Mouse (Mus musculus): ENCODE measurements around the gene Gpr82. TPM values are rescaled to one million over a fixed set of nuclear protein-coding genes. Genes with fewer than 3 reads are reported as not detected.

Gene Gpr82
- total and polyA plus RNA-seq, 2 experiments from 2014 or later: 0.36 TPM; not detected in 1

- Histone ChIP-seq H3K9me3 (ENCODE audit: low read length) (no peaks in the 10 kb centered on the region), H3K27ac (no peak overlapping the region), H3K4me1 (ENCODE audit: insufficient read depth, low read length) (no peaks in the 10 kb centered on the region), H3K9ac (replicated peaks; ENCODE audit: low read length) (no peak overlapping the region), H3K4me2 (ENCODE audit: low read depth, low read length) (no peak overlapping the region), H3K36me3 (ENCODE audit: insufficient read depth, low read length) (no peaks in the 10 kb centered on the region), H3K27me3 (ENCODE audit: insufficient read depth, low read length) (no peaks in the 10 kb centered on the region), H3K4me3 (ENCODE audit: low read length) (no peak overlapping the region)
- no peak for TF ChIP-seq CTCF (IDR thresholded peaks at IDR 0.05; ENCODE audit: low read depth)
- DNase-seq (ENCODE audit: low spot score) (no peak), ATAC-seq (no peak)
- WGBS: 96% methylated on average over 1 of the region's 1 CpGs
These were observed 25.4 kb downstream of the Gpr82 start for GRCm38 (mm10) chrX:13686589-13686988.

- Histone ChIP-seq H3K9ac (replicated peaks; ENCODE audit: low read length) (no peak overlapping the region), H3K4me3 (ENCODE audit: low read length) (no peak overlapping the region), H3K4me1 (ENCODE audit: insufficient read depth, low read length) (no peaks in the 10 kb centered on the region), H3K9me3 (ENCODE audit: low read length) (no peaks in the 10 kb centered on the region), H3K36me3 (ENCODE audit: insufficient read depth, low read length) (no peaks in the 10 kb centered on the region), H3K27ac (no peak overlapping the region), H3K27me3 (ENCODE audit: insufficient read depth, low read length) (no peaks in the 10 kb centered on the region), H3K4me2 (ENCODE audit: low read depth, low read length) (no peak overlapping the region)
- DNase-seq (ENCODE audit: low spot score) (no peak), ATAC-seq (no peak)
- WGBS: 49% methylated on average over 2 of the region's 2 CpGs
- no peak for TF ChIP-seq CTCF (IDR thresholded peaks at IDR 0.05; ENCODE audit: low read depth)
These were observed 27.2 kb downstream of the Gpr82 start for GRCm38 (mm10) chrX:13688356-13688755.

GRCm38 (mm10) chrX:13691865-13692264, 30.7 kb downstream of the Gpr82 start:
- TF ChIP-seq CTCF (IDR thresholded peaks at IDR 0.05; ENCODE audit: low read depth): 0 out of 2 replicates have a peak, but pooled peaks have one; percentile 7
- H3K4me3 ChIP-seq (ENCODE audit: low read length): no peak overlapping the region
- DNase-seq (ENCODE audit: low spot score) (no peak), ATAC-seq (no peak)
- no peaks in the 10 kb centered on the region for H3K9me3 ChIP-seq (ENCODE audit: low read length)
- WGBS: 78% methylated on average over 4 of the region's 4 CpGs
- H3K27ac ChIP-seq: no peak overlapping the region
- no peaks in the 10 kb centered on the region for H3K27me3 ChIP-seq (ENCODE audit: insufficient read depth, low read length)
- no peak overlapping the region for H3K9ac ChIP-seq (replicated peaks; ENCODE audit: low read length)
- no peaks in the 10 kb centered on the region for H3K4me1 ChIP-seq (ENCODE audit: insufficient read depth, low read length)
- H3K4me2 ChIP-seq (ENCODE audit: low read depth, low read length): no peak overlapping the region
- H3K36me3 ChIP-seq (ENCODE audit: insufficient read depth, low read length): no peaks in the 10 kb centered on the region

GRCm38 (mm10) chrX:13700681-13701080, 39.5 kb downstream of the Gpr82 start:
- no peak overlapping the region for H3K9ac ChIP-seq (replicated peaks; ENCODE audit: low read length)
- ATAC-seq (no peak), DNase-seq (ENCODE audit: low spot score) (no peak)
- no peaks in the 10 kb centered on the region for H3K27me3 ChIP-seq (ENCODE audit: insufficient read depth, low read length)
- no peak overlapping the region for H3K4me3 ChIP-seq (ENCODE audit: low read length)
- H3K4me2 ChIP-seq (ENCODE audit: low read depth, low read length): no peak overlapping the region
- no peak for TF ChIP-seq CTCF (IDR thresholded peaks at IDR 0.05; ENCODE audit: low read depth)
- H3K4me1 ChIP-seq (ENCODE audit: insufficient read depth, low read length): no peaks in the 10 kb centered on the region
- H3K36me3 ChIP-seq (ENCODE audit: insufficient read depth, low read length): no peaks in the 10 kb centered on the region
- H3K9me3 ChIP-seq (ENCODE audit: low read length): no peaks in the 10 kb centered on the region
- 94% methylated on average over 3 of the region's 3 CpGs for WGBS
- no peak overlapping the region for H3K27ac ChIP-seq

DNA sequence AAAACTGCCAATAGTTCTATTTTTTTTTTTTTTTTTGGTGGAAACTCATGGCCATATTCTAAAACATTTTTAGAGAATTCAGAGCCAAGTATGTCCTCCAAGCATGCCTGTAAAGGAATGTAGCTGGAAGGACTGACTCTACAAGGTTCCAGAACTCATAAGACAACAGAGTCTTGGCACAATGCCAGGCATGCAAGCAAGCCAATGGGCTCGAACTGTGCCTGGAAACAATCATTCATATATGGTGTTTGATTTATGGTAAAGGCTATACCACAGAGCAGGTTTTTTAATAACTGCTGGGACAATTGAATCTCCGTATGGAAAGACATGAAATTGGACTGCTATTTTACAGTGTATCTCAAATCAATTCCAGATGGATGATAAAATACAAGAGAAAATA, 43.9 kb downstream of the Gpr82 start:
- DNase-seq (ENCODE audit: low spot score): peak; percentile 15
- WGBS: 48% methylated on average over 2 of the region's 2 CpGs
- ATAC-seq: no peak

GRCm38 (mm10) chrX:13710174-13710573, 49.0 kb downstream of the Gpr82 start:
- Histone ChIP-seq H3K4me2 (ENCODE audit: low read depth, low read length) (no peak overlapping the region), H3K4me1 (ENCODE audit: insufficient read depth, low read length) (no peaks in the 10 kb centered on the region), H3K27me3 (ENCODE audit: insufficient read depth, low read length) (no peaks in the 10 kb centered on the region), H3K36me3 (ENCODE audit: insufficient read depth, low read length) (no peaks in the 10 kb centered on the region), H3K27ac (no peak overlapping the region), H3K4me3 (ENCODE audit: low read length) (no peak overlapping the region), H3K9me3 (ENCODE audit: low read length) (no peaks in the 10 kb centered on the region), H3K9ac (replicated peaks; ENCODE audit: low read length) (no peak overlapping the region)
- 37% methylated on average over 2 of the region's 2 CpGs for WGBS
- TF ChIP-seq CTCF (IDR thresholded peaks at IDR 0.05; ENCODE audit: low read depth): peak; percentile 88
- DNase-seq (ENCODE audit: low spot score) (peak; percentile 76), ATAC-seq (peak; percentile 61; the same call in 1 of the 2 replicates)

More for the DNA sequence above, 43.9 kb downstream of the Gpr82 start:
- no peak overlapping the region for H3K9ac ChIP-seq (replicated peaks; ENCODE audit: low read length)
- no peak for TF ChIP-seq CTCF (IDR thresholded peaks at IDR 0.05; ENCODE audit: low read depth)
- H3K4me1 ChIP-seq (ENCODE audit: insufficient read depth, low read length): no peaks in the 10 kb centered on the region
- no peaks in the 10 kb centered on the region for H3K27me3 ChIP-seq (ENCODE audit: insufficient read depth, low read length)
- H3K4me3 ChIP-seq (ENCODE audit: low read length): no peak overlapping the region
- H3K27ac ChIP-seq: no peak overlapping the region
- no peaks in the 10 kb centered on the region for H3K36me3 ChIP-seq (ENCODE audit: insufficient read depth, low read length)
- no peaks in the 10 kb centered on the region for H3K9me3 ChIP-seq (ENCODE audit: low read length)
- no peak overlapping the region for H3K4me2 ChIP-seq (ENCODE audit: low read depth, low read length)

Small RNA genes within 50 kb of the gene (microRNA-seq; reads per million reads assigned to microRNA genes)
- gene Gm25246: 0 reads per million in 2 experiments

Other genes starting within 250 kb of the Gpr82 start
- 0.37 and 0.43 TPM in 2 replicates for gene Nyx, start 195.3 kb upstream of the Gpr82 start, total RNA-seq (2014; rRNA removed)
- gene Nyx, start 195.3 kb upstream of the Gpr82 start, polyA plus RNA-seq (2015; fragmentation: Nextera tagmentation; extraction: Ambion mirVana): 0.15 and 0.25 TPM in 2 replicates
- gene Gpr34, start 29.3 kb upstream of the Gpr82 start, total RNA-seq (2014; rRNA removed): 2.4 and 4.2 TPM in 2 replicates
- 5.4 and 7.1 TPM in 2 replicates for gene Gpr34, start 29.3 kb upstream of the Gpr82 start, polyA plus RNA-seq (2015; fragmentation: Nextera tagmentation; extraction: Ambion mirVana)
- 97.0 and 176 TPM in 2 replicates for gene Cask, start 190.0 kb downstream of the Gpr82 start, total RNA-seq (2014; rRNA removed)
- gene Cask, start 190.0 kb downstream of the Gpr82 start, polyA plus RNA-seq (2015; fragmentation: Nextera tagmentation; extraction: Ambion mirVana): 66.7 and 70.8 TPM in 2 replicates

Data from hindbrain, postnatal 0 days (tissue).